Mouse (Mus musculus): ENCODE data around the gene Mif. TPM values are rescaled to one million over a fixed set of nuclear protein-coding genes. Genes with fewer than 3 reads are reported as not detected.
"Not testable (repeated sequence)": the region's sequence is repeated elsewhere in the genome, so short reads cannot be mapped to it uniquely, and the experiment has no call there.

The Mif gene
- total RNA-seq, 4 experiments from 2014 or later: 528 to 550 (median 540) TPM

DNA sequence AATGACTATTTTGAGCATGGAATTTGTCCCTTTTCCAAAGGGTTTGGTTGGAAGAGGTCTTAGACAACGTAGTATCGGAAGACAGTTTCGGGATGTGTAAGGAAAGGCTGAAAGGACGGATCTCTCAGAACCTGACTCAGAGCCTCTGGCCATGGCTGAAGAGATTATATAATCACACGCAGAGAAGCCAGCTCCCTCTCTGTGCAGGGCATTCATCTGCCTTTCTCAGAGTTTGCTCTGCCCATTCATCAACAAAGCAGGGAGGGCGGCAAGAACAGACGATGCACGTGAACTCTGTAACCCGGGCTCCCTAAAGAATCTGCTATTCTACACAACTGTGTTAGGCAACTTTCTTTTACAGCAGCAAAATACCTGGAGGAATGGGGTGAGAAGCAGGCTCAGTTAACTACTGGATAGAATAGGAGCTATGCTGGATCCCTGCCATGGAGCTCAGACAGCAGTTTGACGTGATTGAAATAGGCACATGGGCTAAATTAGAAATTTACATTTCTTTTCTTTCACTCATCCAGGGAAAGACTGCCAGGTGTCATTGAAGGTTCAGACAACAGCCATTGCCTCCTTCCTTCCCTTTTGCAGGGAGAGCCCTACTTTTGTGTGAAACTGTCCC is 13.6 kb upstream of the Mif start:
- no peak for DNase-seq (ENCODE audit: low spot score in 2 of 2)

DNA sequence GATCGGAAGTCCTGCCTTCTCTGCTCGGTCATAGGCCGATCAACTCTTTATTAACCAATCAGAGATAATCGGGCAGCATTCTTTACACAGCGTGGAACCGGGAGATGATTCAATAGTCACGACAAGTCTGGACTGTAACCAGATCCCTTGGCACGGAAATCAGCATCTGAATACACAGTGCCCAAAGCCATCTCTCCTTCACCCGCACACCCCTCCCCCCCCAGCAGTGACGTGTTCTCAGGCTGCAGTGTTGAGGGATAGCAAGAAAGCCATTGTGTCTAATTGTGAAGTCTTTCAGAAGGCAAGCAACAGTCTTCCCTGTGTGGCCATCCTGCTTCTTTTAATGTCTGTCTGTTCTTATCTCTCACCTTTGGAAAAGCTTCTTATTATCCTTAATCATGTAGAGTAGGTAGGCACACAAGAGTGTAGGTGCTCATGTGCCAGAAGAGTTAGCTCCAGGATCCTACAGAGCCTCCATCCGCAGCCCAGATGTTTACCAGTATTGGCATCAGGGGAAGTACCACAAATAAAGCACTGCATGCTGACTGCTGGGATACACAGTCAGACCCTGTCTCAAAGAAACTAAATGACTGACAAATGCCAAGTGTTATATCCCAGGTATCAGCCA is 13.0 kb upstream of the Mif start:
- peak; percentile 42 to 86 for DNase-seq (ENCODE audit: low spot score in 2 of 2)

DNA sequence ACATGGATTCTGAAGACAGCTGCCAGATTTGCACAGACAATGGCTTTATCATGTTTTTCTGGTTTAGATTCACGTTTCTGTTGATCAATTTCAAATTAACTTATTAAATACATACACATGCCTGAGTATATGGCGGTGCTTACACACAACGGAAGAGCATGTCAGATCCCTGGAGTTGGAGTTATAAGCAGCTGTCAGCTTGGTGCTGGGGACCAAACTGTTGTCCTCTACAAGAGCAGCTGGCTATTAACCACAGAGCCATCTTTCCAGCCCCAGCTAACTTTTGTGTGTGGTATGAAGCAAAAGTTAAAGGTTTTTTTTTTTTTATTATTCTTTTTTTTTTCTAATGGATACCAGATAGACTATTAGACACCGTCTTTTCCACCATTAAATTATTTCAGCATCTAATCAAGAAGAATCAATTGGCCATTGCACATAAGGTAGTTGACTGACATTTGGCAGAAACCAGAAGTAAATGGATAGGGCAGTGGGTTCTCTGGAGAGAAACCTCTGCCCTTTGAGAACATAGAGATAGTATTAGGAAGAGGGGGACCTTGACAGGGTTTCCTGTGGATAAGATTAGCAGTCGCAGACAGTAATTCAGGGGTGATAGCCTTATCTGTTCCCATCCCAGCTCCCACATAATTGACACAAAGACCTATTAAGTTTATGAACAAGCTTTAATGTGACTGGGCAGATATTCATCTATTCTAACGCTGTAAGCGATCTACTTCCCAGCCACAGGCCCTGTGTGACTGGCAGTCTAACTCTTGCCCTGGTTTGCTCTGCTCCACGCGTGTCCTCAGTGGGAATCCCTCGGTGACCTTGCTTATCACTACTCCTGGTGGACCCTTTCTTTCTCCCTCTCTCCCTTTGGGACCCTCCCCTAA is 12.2 kb upstream of the Mif start:
- no peak for DNase-seq (ENCODE audit: low spot score in 2 of 2)

DNA sequence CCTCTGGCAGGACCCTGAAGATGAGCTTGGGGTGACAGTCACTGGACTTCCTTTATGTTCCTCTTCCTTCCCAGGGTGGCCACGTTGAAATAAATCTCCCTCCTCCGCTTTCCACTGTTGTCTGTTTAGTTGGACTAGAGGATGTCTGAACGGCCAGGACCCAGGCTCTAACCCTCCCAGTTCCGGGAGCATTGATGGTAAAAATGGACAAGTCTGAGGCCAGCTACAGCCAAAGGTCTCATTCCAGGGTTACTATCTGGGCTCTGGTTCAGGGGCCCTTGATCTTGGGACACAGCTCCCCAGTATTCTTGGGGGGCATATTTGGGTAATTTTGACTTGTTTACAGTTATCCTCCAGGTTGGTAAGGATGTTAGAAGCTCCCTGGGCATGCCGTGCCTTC is 1.5 kb upstream of the Mif start:
- no peak for DNase-seq (ENCODE audit: low spot score in 2 of 2)

DNA sequence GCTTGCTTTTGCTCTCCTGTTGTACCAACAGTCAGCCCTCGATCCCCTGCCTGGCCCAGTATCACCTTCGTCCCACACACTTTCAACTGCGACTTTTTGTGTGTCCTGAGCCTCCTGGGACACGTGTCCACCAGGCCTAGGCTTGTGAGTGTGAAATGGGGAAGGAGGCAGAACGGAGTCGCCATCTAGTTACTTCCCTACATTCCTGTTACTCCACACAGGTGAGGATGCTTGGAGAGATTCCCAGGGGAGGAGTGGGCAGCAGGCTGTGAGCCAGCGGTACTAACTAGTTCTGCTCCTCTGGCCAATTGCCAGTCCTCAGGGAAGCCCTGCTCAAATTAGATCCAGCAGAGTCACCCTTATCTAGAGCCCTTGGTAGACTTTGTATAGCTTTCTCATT is 706 bp upstream of the Mif start:
- DNase-seq (ENCODE audit: low spot score in 2 of 2): no peak

DNA sequence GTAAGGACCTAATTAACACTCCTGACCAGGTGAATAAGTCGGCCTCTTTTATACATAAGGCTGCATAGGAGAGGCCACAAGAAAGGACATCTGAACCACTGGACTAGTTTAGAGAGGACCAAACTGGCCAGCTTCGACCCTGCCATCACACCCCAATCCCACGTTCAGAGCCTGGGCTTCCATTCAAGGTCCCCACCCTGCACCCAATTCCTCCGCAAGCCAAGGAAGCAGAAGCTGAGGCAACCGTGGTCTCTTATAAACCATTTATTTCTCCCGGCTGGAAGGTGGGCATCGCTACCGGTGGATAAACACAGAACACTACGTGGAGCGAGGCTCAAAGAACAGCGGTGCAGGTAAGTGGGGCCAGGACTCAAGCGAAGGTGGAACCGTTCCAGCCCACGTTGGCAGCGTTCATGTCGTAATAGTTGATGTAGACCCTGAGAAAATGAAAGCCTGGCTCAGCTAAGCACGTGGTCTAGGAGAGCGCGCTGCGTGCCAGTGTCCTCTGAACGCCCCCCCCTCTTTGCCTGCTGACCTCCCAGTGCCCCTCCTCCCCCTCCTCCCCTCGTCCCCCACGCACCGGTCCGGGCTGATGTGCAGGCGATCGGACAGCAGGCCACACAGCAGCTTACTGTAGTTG is 813 bp downstream of the Mif start:
- DNase-seq (ENCODE audit: low spot score in 2 of 2): no peak

DNA sequence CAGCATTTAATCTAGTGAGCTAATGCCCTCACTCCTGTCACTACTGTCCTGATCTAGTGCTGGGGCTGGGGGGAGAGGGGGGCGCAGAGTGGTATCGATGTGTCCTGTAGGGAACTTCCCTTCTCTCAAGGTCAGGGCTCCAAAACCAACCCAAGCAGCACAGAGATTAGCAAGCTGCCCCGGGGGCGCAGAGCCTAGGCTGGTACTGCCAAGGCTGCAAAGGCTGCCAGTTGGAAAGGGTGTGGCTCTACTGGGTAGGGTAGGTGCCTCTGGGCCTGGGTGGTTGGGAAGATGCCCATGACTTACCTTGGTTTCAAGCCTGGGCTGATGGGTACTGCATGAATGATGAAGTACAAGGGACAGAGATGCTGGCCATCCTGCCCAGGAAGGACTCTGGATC is 2.4 kb downstream of the Mif start:
- DNase-seq (ENCODE audit: low spot score in 2 of 2): no peak

DNA sequence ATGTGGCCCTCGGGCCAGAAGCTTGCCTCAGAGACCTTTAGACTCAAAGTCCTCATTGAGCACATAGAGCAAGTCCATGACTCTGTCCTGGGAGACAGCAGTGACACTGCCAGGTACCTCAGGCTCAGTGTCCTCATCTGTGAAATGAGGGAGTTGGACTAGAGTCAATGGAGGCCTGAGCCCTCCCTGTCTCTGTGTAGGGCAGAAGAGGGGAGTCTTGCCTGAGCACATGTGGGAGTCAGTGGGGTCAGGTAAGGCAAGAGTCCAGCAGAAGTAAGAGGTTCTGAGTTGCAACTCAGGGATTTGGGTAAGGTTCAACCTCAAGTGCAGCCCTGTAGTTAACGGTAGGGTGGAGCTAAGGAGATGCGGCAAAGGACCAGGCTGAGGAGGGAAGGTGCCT is 3.1 kb downstream of the Mif start:
- no peak for DNase-seq (ENCODE audit: low spot score in 2 of 2)

DNA sequence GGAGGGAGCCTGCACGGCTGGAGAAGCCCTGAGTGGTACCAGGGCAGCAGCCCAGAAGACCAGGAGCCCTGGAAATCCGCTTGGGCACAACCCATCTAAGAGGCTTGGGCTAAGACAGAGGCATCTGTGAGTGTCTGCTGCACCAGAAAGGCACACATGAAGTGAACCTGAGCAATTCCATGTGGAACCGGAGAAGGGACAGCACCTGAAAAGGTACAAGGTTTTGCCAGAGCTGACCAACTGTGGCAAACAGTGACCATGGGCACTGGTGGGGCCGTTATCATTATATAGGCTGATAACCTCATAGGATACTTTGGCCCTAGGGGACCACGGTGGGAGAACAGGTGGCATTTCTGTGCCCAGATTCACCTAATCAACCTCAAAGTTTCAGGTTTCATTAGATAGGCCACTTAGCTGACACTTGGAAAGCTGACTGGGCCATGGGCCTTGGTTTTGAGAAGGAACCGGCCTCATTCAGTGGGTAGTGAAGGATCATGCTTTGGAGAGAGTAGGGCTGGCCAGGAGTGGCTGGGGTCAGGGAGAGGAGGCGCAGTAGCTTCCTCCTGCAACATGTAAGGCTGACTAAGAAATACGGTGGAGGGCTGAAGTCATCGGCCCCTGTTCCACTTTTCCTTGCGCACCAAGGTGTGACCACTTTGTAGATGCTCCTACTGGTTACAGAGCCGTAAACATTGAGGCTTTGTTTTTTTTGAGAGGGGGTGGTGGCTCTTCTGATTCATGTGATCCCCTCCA is 3.7 kb downstream of the Mif start:
- no peak for DNase-seq (ENCODE audit: low spot score in 2 of 2)

DNA sequence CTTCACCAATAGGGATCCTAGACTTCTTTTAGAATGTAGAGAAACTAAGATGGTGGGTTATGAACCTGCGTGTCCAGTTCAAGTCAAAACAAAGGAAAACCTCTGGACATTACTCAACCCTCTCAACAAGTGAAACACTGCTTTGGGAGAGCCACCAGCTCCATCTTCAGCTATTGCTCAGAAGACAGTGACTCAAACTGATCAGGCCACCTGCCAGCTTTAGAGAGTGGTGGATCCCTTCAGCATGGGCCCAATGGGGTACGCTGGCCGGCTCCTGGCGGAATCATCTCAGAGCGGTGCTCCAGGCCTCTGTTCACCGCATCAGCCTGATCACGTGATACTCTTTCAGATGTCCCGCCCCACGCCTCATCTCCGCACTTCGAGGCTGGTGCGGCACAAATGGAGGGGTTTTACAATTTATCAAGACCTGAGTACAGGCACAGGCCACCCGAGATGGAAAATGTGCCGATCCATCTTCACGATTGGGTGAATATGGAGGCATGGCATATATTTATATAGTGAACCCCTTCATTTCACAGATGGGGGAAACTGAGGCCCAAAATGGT is 4.5 kb downstream of the Mif start:
- DNase-seq (ENCODE audit: low spot score in 2 of 2): no peak

DNA sequence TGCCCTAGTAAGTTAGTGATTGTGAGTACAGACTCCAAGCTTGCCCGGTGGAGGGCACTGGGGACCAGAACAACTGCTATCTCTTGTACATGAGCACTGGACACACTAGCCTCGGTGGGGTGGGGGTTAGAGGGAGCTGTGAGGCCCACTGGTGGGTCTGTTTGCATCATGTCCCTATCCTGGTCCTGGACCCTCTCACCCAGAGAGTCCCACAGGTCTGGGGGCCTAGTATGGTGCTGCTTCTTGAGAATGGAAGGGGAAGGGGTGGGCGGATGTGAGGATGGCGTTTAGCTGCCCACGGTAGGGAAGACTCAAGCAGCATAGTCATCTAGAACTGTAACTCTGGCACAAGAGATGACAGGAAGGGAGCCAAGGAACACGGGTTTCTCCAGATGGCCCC is 5.2 kb downstream of the Mif start:
- no peak for DNase-seq (ENCODE audit: low spot score in 2 of 2)

DNA sequence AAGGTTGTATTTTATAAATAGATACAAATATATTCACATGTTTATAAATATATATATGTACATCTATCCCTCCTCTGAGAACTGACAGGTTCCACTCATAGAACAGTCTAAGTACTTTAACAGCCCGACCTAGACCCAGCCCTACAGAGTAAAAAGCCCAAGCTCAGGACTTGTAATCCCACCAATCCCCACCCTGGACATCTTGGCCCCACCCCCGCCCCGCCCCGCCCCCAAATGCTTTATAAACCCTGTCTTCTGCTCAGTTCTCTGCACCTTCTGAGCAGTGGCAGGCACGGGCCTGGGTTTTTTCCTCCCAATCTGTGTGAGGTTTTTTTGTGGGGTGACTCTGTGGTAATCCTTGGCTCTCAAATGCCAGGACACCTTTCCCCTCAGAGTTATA is 5.9 kb downstream of the Mif start:
- DNase-seq (ENCODE audit: low spot score in 2 of 2): no peak

DNA sequence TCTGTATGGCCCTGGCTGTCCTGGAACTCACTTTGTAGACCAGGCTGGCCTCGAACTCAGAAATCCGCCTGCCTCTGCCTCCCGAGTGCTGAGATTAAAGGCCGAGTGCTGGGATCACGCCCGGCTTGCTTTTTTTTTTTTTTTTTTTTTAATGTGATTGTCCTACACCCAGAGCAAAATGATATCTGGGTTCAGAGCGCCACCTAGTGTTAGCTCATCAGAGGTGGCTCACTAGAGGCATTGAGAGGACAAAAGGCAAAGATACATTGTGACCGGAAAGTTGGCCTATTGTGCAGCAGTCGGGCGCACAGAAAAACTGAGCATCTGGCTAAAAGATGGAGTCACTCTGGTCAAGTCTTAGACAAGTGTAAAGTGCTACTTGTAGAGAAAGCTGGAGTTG is 6.6 kb downstream of the Mif start:
- peak in 1 of 2 experiments; percentile 67 for DNase-seq (ENCODE audit: low spot score in 2 of 2)

DNA sequence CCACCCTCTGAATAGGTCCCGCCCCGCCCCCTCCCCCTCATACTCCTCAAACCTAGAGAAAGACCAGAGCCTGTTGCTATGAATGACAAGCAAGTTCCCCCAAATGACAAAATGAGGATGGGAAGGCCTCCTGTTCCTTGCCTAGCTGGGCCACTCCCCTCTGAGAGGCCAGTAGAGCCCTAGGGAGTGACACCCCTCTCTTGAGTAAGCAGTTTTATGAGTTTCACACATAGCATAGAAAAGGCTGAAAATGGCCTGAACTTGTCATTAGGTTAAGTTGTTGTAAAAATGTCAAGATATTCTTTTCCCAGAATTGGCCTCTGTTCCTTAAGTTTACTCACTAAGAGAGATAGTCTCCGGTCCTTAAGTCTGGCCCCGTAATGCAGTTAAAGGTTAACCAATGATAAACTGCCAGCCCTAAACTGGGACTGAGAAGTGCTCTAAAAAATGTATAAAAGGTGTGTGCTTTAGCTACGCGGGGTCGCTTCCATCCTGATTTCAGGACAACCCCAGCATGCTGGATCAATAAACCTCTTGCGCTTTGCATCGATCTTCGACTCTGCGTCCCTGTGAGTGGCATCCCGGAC is 7.4 kb downstream of the Mif start:
- DNase-seq (ENCODE audit: low spot score in 2 of 2): no peak

DNA sequence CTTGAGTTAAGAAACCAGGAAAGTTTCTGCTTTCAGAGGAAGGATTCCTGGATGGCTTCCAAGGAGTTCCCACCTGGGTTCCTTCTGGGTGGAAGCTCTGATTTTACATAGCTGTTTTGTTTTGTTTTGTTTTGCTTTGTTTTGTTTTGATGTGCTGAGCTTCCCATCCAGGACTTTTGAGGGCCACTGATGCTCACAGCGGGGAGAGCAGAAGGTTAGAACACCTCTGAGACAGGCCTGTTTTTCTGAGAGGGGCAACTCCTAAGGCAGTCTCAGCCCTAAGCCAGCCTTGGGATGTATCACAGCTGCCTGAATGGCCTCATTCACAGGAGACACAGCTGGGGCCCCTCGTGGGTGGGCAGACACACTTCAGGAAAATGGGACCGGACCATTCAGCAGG is 8.4 kb downstream of the Mif start:
- no peak for DNase-seq (ENCODE audit: low spot score in 2 of 2)

DNA sequence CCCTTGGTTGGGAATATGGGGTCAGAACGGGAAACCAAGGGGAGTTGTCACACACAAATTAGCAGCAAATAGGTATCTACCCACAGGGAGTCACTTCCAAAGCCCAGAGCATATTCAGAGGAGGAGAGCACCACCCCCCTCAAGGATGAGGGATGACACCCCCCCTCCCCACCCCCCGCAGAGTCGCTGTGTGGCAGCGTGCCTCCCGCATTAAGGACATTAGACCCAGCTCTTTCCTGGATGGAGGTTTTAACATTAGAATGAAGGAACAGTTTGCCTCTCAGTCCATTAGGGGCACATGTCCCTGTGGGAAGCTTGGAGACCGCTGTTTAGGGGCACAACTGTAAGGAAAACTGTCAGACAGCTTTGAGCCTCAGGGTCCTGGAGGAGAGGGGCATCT is 9.0 kb downstream of the Mif start:
- DNase-seq (ENCODE audit: low spot score in 2 of 2): no peak

DNA sequence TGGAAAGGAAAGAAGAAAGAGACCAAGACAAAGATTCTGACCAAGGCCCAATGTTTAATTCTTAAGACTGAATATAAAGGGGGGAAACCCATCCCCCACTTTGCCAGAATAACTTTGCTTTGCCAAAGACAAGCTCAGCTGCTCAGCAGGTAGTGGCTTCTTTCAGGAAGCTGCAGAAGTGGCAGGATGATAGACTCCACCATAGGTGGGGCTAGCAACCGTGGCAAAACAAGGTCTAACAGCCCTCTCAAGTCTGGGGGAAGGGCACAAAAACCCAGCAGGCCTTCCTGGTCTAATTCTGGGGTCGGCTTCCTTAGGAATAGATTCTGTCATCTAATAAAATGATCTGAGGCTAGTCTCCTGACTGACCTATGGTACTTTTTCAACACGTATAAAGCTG is 11.7 kb downstream of the Mif start:
- DNase-seq (ENCODE audit: low spot score in 2 of 2): no peak

DNA sequence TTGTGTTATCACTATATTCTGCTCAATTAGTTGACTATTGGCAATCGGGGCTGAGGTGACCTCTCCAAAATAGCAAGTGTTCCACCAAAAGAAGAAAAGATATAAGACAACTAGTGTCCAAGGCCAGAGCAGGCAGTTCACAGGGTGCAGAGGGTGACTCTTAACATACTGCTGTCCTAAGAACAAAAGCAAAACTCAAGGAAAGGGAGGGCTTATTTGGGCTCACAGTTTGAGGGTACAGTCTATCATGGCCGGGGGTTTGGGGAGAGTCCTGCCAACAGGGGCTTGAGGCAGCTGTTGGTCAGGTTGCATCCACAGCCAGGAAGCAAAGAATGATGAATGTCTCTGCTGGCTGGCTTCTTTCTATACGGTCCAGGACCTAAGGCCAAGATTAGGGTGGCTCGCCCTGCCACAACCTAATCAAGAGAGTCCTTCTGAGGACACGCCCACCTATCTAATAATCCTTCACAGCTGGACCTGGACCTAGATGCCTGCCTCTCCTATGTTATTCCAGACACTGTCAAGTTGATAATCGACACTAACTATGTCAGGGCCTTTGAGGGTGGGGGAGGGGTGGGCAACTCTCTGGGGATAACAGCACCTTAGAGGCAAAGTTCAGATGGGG is 14.6 kb downstream of the Mif start:
- DNase-seq (ENCODE audit: low spot score in 2 of 2): no peak

DNA sequence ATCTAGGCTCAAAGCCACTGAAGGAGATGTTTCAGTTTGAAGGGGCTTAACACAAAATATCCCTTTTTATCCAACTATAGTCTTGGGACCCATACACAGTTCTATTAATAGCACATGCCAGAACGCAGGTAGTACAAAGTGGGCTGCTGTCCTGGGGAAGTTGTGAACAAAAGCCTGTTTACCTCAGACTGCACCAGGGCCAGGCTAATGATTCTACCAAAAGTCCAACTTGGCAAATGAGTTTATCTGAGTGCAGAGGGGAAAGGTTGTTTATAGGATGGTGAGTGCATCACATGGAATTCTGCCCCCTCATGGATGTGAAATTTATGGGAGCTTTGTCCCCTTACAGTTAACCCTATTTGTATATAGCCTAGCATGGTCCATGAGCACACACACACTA is 15.2 kb downstream of the Mif start:
- DNase-seq (ENCODE audit: low spot score in 2 of 2): no peak

DNA sequence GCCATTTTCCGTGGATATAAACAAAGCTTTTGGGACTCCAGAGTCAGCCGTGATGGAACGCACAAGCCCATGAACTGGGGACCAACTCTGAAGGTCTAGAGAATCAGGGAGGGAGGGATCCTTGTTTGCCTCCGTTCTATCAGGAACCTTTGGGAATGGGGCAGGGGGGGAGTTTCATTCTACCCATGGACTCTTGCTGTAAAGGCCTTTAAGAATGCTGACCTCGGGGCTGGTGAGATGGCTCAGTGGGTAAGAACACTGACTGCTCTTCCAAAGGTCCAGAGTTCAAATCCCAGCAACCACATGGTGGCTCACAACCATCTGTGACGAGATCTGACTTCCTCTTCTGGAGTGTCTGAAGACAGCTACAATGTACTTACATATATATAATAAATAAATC is 16.1 kb downstream of the Mif start:
- DNase-seq (ENCODE audit: low spot score in 2 of 2): not testable (repeated sequence)

Measured in left cerebral cortex, adult 8-10 months (tissue).